Mouse (Mus musculus): ENCODE results near the gene Cebpe. TPM values are rescaled to one million over a fixed set of nuclear protein-coding genes. Genes with fewer than 3 reads are reported as not detected.
A peak's percentile ranks its signal among the peaks of the same experiment; 100 is the strongest.

Cebpe gene
- not detected in 2 replicates for polyA plus RNA-seq (2015; fragmentation: Nextera tagmentation; extraction: Ambion mirVana)

DNA sequence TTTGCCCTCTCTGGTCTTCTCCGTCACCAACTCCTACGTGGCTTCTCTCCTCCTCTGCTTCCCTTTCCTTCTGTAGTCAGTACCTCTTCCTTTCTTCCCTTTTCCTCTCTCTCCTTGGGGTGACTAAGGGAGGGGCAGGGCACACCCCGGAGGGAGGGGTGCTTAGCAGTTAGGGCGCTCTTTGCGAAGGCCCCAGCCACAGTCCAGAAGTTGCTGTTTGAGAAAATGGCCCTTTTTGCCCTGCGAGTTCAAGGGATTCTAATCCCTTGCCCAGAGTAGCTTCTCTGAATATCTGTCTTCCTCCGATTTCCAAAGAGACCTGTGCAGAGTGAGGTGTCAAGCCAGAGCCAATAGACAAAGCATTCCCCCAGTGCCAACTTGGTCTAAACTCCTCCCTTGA, at the start of gene Cebpe:
Gene Cebpe, minus strand, starts transcription at position 101 of the 400 bp plus-strand sequence.
- 87% methylated on average over 7 of the region's 7 CpGs for WGBS
- Histone ChIP-seq H3K4me1 (ENCODE audit: control insufficient read depth, insufficient read depth, low read depth, low read length) (peaks cover 6% of the 10 kb centered on the region), H3K4me2 (ENCODE audit: low read length) (no peak within 1 kb of the TSS), H3K27me3 (replicated peaks; ENCODE audit: control insufficient read depth, insufficient read depth, low read length) (no peaks in the 10 kb centered on the region), H3K36me3 (ENCODE audit: control insufficient read depth, insufficient read depth, low read length) (no peaks in the 10 kb centered on the region), H3K4me3 (ENCODE audit: low read length) (no peak within 1 kb of the TSS), H3K9ac (ENCODE audit: low read depth, low read length) (no peak within 1 kb of the TSS), H3K9me3 (ENCODE audit: control insufficient read depth, low read length) (no peaks in the 10 kb centered on the region), H3K27ac (ENCODE audit: low read depth, low read length) (no peak within 1 kb of the TSS)
- ATAC-seq = no peak

DNA sequence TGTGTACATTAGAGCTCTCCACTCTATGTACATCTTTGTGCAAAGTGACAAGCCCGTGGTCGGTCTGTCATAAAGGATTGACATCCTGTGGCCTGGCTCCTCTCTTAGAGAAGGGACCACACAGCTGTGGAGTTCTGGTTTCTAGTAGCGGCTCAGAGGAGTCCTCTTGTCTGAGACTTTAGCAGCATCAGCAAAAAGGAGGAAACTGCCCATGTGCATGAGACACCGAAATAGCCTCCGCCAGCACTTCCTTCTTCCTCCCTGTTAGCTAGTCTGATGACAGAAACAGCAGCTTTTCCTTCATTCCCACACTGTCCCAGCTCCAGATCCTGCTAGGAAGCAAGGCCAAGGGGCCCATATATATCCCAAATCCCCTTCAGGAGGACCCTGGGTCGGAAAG, 44.4 kb upstream of the Cebpe start:
- H3K4me2 ChIP-seq (ENCODE audit: low read length) = no peak overlapping the region
- no peak overlapping the region for H3K4me3 ChIP-seq (ENCODE audit: low read length)
- H3K9me3 ChIP-seq (ENCODE audit: control insufficient read depth, low read length) = no peaks in the 10 kb centered on the region
- no peaks in the 10 kb centered on the region for H3K27me3 ChIP-seq (replicated peaks; ENCODE audit: control insufficient read depth, insufficient read depth, low read length)
- H3K36me3 ChIP-seq (ENCODE audit: control insufficient read depth, insufficient read depth, low read length) = no peaks in the 10 kb centered on the region
- no peak overlapping the region for H3K27ac ChIP-seq (ENCODE audit: low read depth, low read length)
- peaks cover 4% of the 10 kb centered on the region for H3K4me1 ChIP-seq (ENCODE audit: control insufficient read depth, insufficient read depth, low read depth, low read length)
- no peak for ATAC-seq
- H3K9ac ChIP-seq (ENCODE audit: low read depth, low read length) = no peak overlapping the region
- WGBS = 81% methylated on average over 6 of the region's 6 CpGs

DNA sequence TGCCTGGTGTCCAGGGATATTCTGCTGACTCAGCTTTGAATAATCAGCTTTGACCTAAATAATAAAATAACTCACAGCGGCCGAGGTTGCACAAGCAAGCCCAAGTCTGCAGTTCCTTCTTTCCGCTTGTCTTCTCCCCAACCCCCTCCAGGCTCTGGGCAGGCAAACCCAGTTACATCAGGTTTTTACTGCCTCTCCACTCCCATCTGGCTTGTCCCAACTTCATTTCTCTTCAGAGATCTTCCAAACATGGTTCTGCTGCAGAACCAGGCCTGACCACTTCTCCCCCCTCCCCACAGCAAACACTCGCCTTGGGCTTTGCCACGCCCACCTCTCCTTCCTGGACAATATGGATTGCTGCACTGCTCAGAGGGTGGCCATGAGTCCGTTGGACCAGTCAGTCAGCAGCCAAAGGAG, 42.6 kb upstream of the Cebpe start:
- Histone ChIP-seq H3K4me3 (ENCODE audit: low read length) (no peak overlapping the region), H3K36me3 (ENCODE audit: control insufficient read depth, insufficient read depth, low read length) (no peaks in the 10 kb centered on the region), H3K27ac (ENCODE audit: low read depth, low read length) (peak overlapping the region; percentile 60), H3K4me1 (ENCODE audit: control insufficient read depth, insufficient read depth, low read depth, low read length) (peaks cover 4% of the 10 kb centered on the region), H3K9ac (ENCODE audit: low read depth, low read length) (no peak overlapping the region; the same call in 1 of the 2 replicates), H3K9me3 (ENCODE audit: control insufficient read depth, low read length) (no peaks in the 10 kb centered on the region), H3K27me3 (replicated peaks; ENCODE audit: control insufficient read depth, insufficient read depth, low read length) (no peaks in the 10 kb centered on the region), H3K4me2 (ENCODE audit: low read length) (no peak overlapping the region; the same call in 1 of the 2 replicates)
- WGBS = 21% methylated on average over 6 of the region's 6 CpGs
- peak; percentile 67; the same call in 1 of the 2 replicates for ATAC-seq

DNA sequence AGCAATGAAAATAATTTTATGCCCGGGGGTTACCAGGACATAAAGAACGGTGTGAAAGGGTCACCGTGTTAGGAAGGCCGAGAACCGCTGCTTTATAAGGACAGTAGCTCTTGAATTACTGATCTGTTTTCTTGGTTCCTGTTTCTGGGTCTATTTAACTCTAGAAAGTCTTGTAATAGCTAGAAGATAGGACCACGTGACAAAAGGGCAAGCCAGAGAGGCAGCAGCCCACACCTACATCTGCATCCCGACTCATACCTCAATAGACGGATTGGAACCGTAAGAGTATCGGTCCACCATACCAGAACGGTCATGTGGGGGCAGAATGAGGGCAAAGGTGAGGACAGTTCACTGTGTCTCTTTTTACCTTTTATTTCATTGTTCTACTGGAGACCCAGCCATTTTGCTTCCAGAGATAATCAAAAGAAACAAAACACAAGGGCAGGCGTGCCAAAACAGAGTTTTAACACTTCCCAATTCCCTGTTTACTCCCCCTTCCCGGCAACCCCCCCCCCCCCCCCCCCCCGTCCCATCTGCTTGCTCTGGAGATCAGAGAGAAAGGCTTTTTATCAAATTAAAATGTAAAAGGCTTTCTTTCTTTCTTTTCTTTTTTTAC, 42.1 kb upstream of the Cebpe start:
- no peak overlapping the region for H3K27ac ChIP-seq (ENCODE audit: low read depth, low read length)
- ATAC-seq = no peak

DNA sequence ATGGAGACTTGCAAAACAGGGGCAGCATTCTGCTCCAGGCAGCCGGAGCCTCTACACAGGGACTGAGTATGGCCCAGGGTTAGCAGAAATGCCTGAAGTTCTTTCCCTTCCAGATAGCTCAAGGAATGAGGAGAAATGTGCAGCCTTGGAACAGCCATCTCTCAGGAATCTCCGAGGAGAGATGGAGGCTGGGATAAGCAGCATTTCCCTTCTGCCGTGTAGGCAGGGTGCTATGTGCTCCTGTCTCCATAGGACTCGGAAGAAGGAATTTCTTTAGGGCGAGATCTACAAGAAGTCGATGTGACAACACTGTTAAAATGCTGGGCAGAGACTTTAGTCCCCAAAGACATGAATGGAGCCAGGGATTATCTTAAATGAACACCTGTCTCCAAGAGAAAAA, 41.0 kb upstream of the Cebpe start:
- peaks cover 4% of the 10 kb centered on the region for H3K4me1 ChIP-seq (ENCODE audit: control insufficient read depth, insufficient read depth, low read depth, low read length)
- 91% methylated on average over 6 of the region's 6 CpGs for WGBS

More for the DNA sequence above, 42.1 kb upstream of the Cebpe start:
- Histone ChIP-seq H3K27me3 (replicated peaks; ENCODE audit: control insufficient read depth, insufficient read depth, low read length) (no peaks in the 10 kb centered on the region), H3K4me3 (ENCODE audit: low read length) (no peak overlapping the region), H3K9ac (ENCODE audit: low read depth, low read length) (no peak overlapping the region), H3K4me2 (ENCODE audit: low read length) (no peak overlapping the region; the same call in 1 of the 2 replicates), H3K4me1 (ENCODE audit: control insufficient read depth, insufficient read depth, low read depth, low read length) (peaks cover 4% of the 10 kb centered on the region), H3K9me3 (ENCODE audit: control insufficient read depth, low read length) (no peaks in the 10 kb centered on the region), H3K36me3 (ENCODE audit: control insufficient read depth, insufficient read depth, low read length) (no peaks in the 10 kb centered on the region)
- 69% methylated on average over 14 of the region's 14 CpGs for whole genome bisulfite sequencing

DNA sequence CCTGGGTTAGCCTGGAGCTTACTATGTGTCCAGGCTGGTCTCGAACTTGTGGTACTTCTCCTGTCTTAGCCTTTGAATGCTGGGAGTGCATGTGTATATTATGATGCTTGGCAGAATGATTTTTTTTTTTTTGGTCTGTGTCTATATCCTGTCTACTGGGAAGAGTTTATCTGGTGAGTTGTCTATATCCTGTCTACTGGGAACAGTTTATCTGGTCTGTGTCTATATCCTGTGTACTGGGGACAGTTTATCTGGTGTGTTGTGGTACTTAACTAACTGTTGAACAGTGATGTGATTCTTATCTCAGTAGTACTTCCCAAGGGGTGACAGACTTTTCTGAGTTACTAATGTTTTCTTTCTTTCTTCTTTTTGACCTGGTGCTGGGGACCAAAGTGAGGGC, 39.8 kb upstream of the Cebpe start:
- H3K27me3 ChIP-seq (replicated peaks; ENCODE audit: control insufficient read depth, insufficient read depth, low read length) = no peaks in the 10 kb centered on the region
- no peak overlapping the region for H3K4me2 ChIP-seq (ENCODE audit: low read length)
- H3K9me3 ChIP-seq (ENCODE audit: control insufficient read depth, low read length) = no peaks in the 10 kb centered on the region
- 88% methylated on average over 1 of the region's 1 CpGs for WGBS
- H3K4me3 ChIP-seq (ENCODE audit: low read length) = no peak overlapping the region
- no peak overlapping the region for H3K9ac ChIP-seq (ENCODE audit: low read depth, low read length)
- no peak for ATAC-seq
- H3K27ac ChIP-seq (ENCODE audit: low read depth, low read length) = no peak overlapping the region
- H3K4me1 ChIP-seq (ENCODE audit: control insufficient read depth, insufficient read depth, low read depth, low read length) = peaks cover 4% of the 10 kb centered on the region
- no peaks in the 10 kb centered on the region for H3K36me3 ChIP-seq (ENCODE audit: control insufficient read depth, insufficient read depth, low read length)

More for the DNA sequence above, 41.0 kb upstream of the Cebpe start:
- Histone ChIP-seq H3K9ac (ENCODE audit: low read depth, low read length) (no peak overlapping the region), H3K4me3 (ENCODE audit: low read length) (no peak overlapping the region), H3K9me3 (ENCODE audit: control insufficient read depth, low read length) (no peaks in the 10 kb centered on the region), H3K36me3 (ENCODE audit: control insufficient read depth, insufficient read depth, low read length) (no peaks in the 10 kb centered on the region), H3K27me3 (replicated peaks; ENCODE audit: control insufficient read depth, insufficient read depth, low read length) (no peaks in the 10 kb centered on the region), H3K4me2 (ENCODE audit: low read length) (no peak overlapping the region), H3K27ac (ENCODE audit: low read depth, low read length) (no peak overlapping the region)
- no peak for ATAC-seq

DNA sequence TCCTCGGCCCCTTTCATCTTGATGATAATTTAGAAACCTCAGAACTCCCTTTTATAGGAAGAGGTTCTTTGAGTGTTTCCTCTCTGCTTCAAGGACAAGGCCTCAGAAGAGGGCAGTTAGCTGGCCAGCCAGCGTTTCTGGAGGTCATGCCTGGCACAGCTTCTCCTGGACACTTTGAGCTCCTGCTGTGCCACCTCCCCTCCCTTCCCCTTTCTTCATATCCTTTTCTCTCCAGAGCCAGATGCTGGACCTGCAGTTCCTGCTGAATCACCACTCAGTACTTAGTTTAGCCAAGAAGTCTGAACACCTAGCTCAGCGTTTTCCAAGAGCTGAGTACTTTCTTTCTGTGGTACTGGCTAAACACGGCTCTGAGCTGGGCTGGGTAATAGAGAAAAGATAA, 37.3 kb upstream of the Cebpe start:
- Histone ChIP-seq H3K27me3 (replicated peaks; ENCODE audit: control insufficient read depth, insufficient read depth, low read length) (no peaks in the 10 kb centered on the region), H3K4me2 (ENCODE audit: low read length) (no peak overlapping the region), H3K27ac (ENCODE audit: low read depth, low read length) (no peak overlapping the region), H3K9me3 (ENCODE audit: control insufficient read depth, low read length) (no peaks in the 10 kb centered on the region), H3K4me3 (ENCODE audit: low read length) (no peak overlapping the region), H3K36me3 (ENCODE audit: control insufficient read depth, insufficient read depth, low read length) (no peaks in the 10 kb centered on the region), H3K4me1 (ENCODE audit: control insufficient read depth, insufficient read depth, low read depth, low read length) (peaks cover 3% of the 10 kb centered on the region; the same call in 1 of the 2 replicates), H3K9ac (ENCODE audit: low read depth, low read length) (no peak overlapping the region)
- WGBS = 71% methylated on average over 4 of the region's 4 CpGs
- ATAC-seq = no peak

DNA sequence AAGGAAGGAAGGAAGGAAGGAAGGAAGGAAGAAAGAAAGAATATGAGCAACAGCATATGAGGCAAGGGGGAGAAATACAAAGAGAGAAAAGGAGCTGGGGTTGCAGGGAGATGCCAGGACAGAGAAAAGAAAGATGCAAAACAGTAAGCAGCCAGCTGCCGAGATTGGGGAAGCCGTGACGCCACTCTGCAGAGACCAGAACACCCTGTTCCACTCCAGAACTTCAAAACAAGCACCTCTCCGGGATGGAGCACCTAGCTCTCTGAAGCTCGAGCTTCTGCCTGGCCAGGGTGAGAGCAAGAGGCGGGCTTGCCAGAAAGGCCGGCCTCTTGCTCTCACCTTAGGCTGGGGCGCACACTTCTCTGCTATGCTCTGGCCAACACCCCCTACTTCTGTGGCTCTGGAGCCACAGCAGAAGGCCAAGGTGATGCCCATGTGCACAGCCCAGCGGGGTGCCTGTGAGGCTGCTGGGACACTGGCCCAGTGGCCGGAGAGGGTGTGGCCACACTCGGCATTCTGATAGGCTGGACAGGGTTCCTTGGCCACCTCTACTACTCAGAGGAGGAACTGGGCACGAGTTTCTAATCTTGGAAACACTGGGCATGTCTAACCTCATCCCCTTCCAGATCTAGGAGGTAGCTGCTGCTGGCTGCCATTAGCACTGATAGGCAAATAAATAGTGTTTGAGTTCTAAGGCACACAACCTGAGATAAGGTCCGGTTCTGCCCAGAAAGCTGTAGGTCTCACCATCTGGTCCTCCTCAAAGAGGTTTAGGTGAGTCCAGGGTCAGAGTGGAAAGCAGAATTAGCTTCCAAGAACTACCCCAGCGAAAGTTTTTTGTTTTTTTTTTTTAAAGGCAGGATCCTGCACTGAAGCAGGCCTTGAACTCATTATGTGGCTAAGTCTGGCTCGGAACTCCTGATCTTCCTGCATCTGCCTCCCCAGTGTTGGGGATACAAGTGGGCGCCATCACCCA, 36.3 kb upstream of the Cebpe start:
- Histone ChIP-seq H3K9me3 (ENCODE audit: control insufficient read depth, low read length) (no peaks in the 10 kb centered on the region), H3K9ac (ENCODE audit: low read depth, low read length) (no peak overlapping the region), H3K27ac (ENCODE audit: low read depth, low read length) (no peak overlapping the region), H3K36me3 (ENCODE audit: control insufficient read depth, insufficient read depth, low read length) (no peaks in the 10 kb centered on the region), H3K27me3 (replicated peaks; ENCODE audit: control insufficient read depth, insufficient read depth, low read length) (no peaks in the 10 kb centered on the region), H3K4me2 (ENCODE audit: low read length) (no peak overlapping the region), H3K4me3 (ENCODE audit: low read length) (no peak overlapping the region), H3K4me1 (ENCODE audit: control insufficient read depth, insufficient read depth, low read depth, low read length) (no peaks in the 10 kb centered on the region)
- ATAC-seq = no peak
- WGBS = 83% methylated on average over 16 of the region's 16 CpGs

DNA sequence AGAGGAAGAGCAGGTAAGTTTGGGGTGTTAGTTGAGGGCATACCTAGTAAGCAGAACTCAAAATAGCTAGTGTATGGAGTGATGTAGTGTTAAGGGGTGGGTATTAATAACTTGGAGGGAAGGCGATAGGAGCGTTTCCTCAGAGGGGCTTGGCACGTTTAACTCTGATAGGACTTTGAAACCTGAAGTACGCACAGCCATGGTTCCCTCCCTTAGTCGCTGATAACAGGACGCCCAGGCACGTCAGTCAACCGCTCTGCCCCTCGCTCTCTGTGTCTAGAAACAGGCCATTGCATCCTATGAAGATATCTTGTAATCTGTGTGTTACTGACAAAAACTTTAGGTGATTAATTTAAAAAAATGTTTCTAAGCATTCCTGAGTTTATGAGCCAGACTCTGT, 34.1 kb upstream of the Cebpe start:
- ATAC-seq = no peak
- Histone ChIP-seq H3K36me3 (ENCODE audit: control insufficient read depth, insufficient read depth, low read length) (no peaks in the 10 kb centered on the region), H3K9ac (ENCODE audit: low read depth, low read length) (no peak overlapping the region), H3K27me3 (replicated peaks; ENCODE audit: control insufficient read depth, insufficient read depth, low read length) (no peaks in the 10 kb centered on the region), H3K27ac (ENCODE audit: low read depth, low read length) (no peak overlapping the region), H3K4me1 (ENCODE audit: control insufficient read depth, insufficient read depth, low read depth, low read length) (no peaks in the 10 kb centered on the region), H3K9me3 (ENCODE audit: control insufficient read depth, low read length) (no peaks in the 10 kb centered on the region), H3K4me2 (ENCODE audit: low read length) (no peak overlapping the region), H3K4me3 (ENCODE audit: low read length) (no peak overlapping the region)
- 94% methylated on average over 9 of the region's 9 CpGs for WGBS
